Comparison of ENCODE assay signal across 8 mouse cellular contexts in the genomic region with DNA sequence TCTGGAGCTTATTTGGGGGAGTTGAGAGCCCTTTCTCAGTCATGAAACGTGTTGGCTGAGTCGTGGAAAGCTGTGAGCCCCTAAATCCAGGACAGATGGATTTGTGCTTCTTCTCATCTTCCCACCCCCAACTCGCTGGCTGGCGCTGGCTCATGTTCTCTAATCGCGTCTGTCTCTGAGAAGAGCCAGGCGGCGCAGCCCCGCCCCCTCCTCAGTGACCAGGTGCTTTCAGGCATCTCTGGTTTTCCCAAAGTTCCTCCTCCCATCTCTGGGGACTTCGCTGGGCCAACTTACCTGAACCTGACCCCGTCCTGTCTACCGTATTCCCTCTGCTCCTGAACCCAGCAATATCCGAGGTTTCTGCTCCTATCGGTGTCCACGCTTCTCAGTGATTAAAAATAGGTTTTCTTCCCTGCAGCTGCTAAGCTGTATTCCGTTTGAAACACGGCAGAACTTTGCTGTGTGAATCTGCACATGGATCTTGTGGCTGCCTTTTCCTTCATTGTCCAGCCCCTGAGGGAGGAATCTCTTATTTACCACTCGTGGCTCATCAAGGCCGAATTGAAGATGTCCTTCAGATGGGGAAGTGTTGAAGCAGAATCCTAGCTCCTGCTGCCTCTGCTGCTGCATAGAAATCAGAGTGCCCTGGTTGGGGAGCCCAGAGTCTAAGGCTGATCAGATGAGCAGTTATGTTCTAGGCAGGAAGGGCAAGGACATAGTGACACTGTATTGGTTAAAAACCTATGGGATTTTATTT. TPM values are rescaled to one million over a fixed set of nuclear protein-coding genes. Genes with fewer than 3 reads are reported as not detected.
A peak's percentile ranks its signal among the peaks of the same experiment; 100 is the strongest.
DNase-seq lines count a peak whose midpoint lies in the region; ATAC-seq and TF ChIP-seq lines count a peak whose summit lies in the region.
"Had no signal": no experiment of that assay in that cellular context is flagged by ENCODE, and none has a peak within 500 bp of the region (broad histone marks: within the 10 kb centered on the region; RNA-seq: fewer than 3 reads in every experiment).

No protein-coding gene starts in this region.

- DNase-seq in lung, adult 2 months = no peak
- peak; percentile 71 for DNase-seq in forebrain, embryonic 11.5 days (ENCODE audit: low spot score)
- DNase-seq in midbrain, embryonic 10.5 days (ENCODE audit: low spot score) = peak; percentile 49
- peak; percentile 56 for DNase-seq in yolk sac, embryonic 10.5 days (ENCODE audit: low spot score)
- DNase-seq in thymus, postnatal 25 days = no peak

- H3K9ac ChIP-seq in lung, embryonic 16.5 days (ENCODE audit: low read length) = peak overlapping the region; percentile 10; the same call in 1 of the 2 replicates
- H3K9ac ChIP-seq in forebrain, embryonic 11.5 days (ENCODE audit: low read length) = peak overlapping the region; percentile 66
- H3K9ac ChIP-seq in intestine, embryonic 15.5 days = no peak overlapping the region
- H3K9ac ChIP-seq: liver, embryonic 15.5 days had no signal

- H3K9me3 ChIP-seq in lung, embryonic 16.5 days (ENCODE audit: control insufficient read depth, low read length) = no peaks in the 10 kb centered on the region
- H3K9me3 ChIP-seq in forebrain, embryonic 11.5 days (ENCODE audit: control insufficient read depth, low read length) = no peaks in the 10 kb centered on the region
- no peaks in the 10 kb centered on the region for H3K9me3 ChIP-seq in intestine, embryonic 15.5 days
- no peaks in the 10 kb centered on the region for H3K9me3 ChIP-seq in midbrain, embryonic 10.5 days (replicated peaks)
- H3K9me3 ChIP-seq: liver, embryonic 15.5 days had no signal

- no peaks in the 10 kb centered on the region for H3K36me3 ChIP-seq in lung, embryonic 16.5 days (ENCODE audit: control insufficient read depth, insufficient read depth, low read length)
- no peaks in the 10 kb centered on the region for H3K36me3 ChIP-seq in forebrain, embryonic 11.5 days (ENCODE audit: control insufficient read depth, insufficient read depth, low read length)
- no peaks in the 10 kb centered on the region for H3K36me3 ChIP-seq in intestine, embryonic 15.5 days
- H3K36me3 ChIP-seq in midbrain, embryonic 10.5 days = no peaks in the 10 kb centered on the region
- H3K36me3 ChIP-seq: liver, embryonic 15.5 days had no signal

- TF ChIP-seq CTCF in lung, adult 2 months (IDR thresholded peaks at IDR 0.05; ENCODE audit: insufficient read depth, low read length) = no peak

- TF ChIP-seq POLR2A in lung, adult 2 months (IDR thresholded peaks at IDR 0.05; ENCODE audit: borderline replicate concordance, extremely low read depth, low read depth, low read length) = no peak

- 11% methylated on average over 19 of the region's 19 CpGs for whole genome bisulfite sequencing in lung, embryonic 16.5 days
- 34% methylated on average over 19 of the region's 19 CpGs for WGBS in lung, adult 2 months
- 12% methylated on average over 19 of the region's 19 CpGs for WGBS in forebrain, embryonic 11.5 days
- WGBS in intestine, embryonic 15.5 days = 8% methylated on average over 19 of the region's 19 CpGs
- WGBS in midbrain, embryonic 10.5 days = 15% methylated on average over 19 of the region's 19 CpGs

- no peak for ATAC-seq in lung, embryonic 16.5 days (ENCODE audit: low read depth)
- ATAC-seq in forebrain, embryonic 11.5 days (replicated peaks; ENCODE audit: low FRiP score) = no peak
- no peak for ATAC-seq in intestine, embryonic 15.5 days

- no peaks in the 10 kb centered on the region for H3K27me3 ChIP-seq in lung, embryonic 16.5 days (ENCODE audit: control insufficient read depth, insufficient read depth, low read depth, low read length)
- H3K27me3 ChIP-seq in forebrain, embryonic 11.5 days (ENCODE audit: control insufficient read depth, insufficient read depth, low read length) = no peaks in the 10 kb centered on the region
- no peaks in the 10 kb centered on the region for H3K27me3 ChIP-seq in intestine, embryonic 15.5 days (replicated peaks)
- H3K27me3 ChIP-seq in midbrain, embryonic 10.5 days (ENCODE audit: low read depth, poor library complexity, severe bottlenecking) = no peaks in the 10 kb centered on the region

- peaks cover 22% of the 10 kb centered on the region for H3K4me1 ChIP-seq in lung, embryonic 16.5 days (replicated peaks; ENCODE audit: control insufficient read depth, insufficient read depth, low read length)
- H3K4me1 ChIP-seq in lung, adult 2 months (ENCODE audit: control insufficient read depth, insufficient read depth, low read length) = no peaks in the 10 kb centered on the region
- peaks cover 30% of the 10 kb centered on the region for H3K4me1 ChIP-seq in forebrain, embryonic 11.5 days (replicated peaks; ENCODE audit: control insufficient read depth, insufficient read depth, low read length)
- H3K4me1 ChIP-seq in intestine, embryonic 15.5 days (replicated peaks) = peaks cover 6% of the 10 kb centered on the region; the same call in 1 of the 2 replicates
- H3K4me1 ChIP-seq in midbrain, embryonic 10.5 days = peaks cover 63% of the 10 kb centered on the region

- H3K27ac ChIP-seq in lung, embryonic 16.5 days (ENCODE audit: low read length) = no peak overlapping the region
- peak overlapping the region; percentile 100 for H3K27ac ChIP-seq in forebrain, embryonic 11.5 days (ENCODE audit: low read depth, low read length)
- peak overlapping the region; percentile 0; the same call in 1 of the 2 replicates for H3K27ac ChIP-seq in intestine, embryonic 15.5 days
- H3K27ac ChIP-seq in midbrain, embryonic 10.5 days (replicated peaks) = peak overlapping the region; percentile 97
- H3K27ac ChIP-seq: liver, embryonic 15.5 days had no signal

- 0 out of 2 replicates have a peak overlapping the region, but pooled peaks have one; percentile 1 for H3K4me3 ChIP-seq in lung, embryonic 16.5 days (ENCODE audit: low read length)
- H3K4me3 ChIP-seq in lung, adult 2 months (replicated peaks; ENCODE audit: extremely low read depth, low read depth, low read length) = no peak overlapping the region
- H3K4me3 ChIP-seq in forebrain, embryonic 11.5 days (ENCODE audit: low read depth, low read length) = no peak overlapping the region
- H3K4me3 ChIP-seq in intestine, embryonic 15.5 days (replicated peaks) = 0 out of 2 replicates have a peak overlapping the region, but pooled peaks have one; percentile 0
- H3K4me3 ChIP-seq in midbrain, embryonic 10.5 days = peak overlapping the region; percentile 51
- H3K4me3 ChIP-seq: liver, embryonic 15.5 days had no signal

- peak overlapping the region; percentile 35 for H3K4me2 ChIP-seq in lung, embryonic 16.5 days (ENCODE audit: low read depth, low read length)
- H3K4me2 ChIP-seq in forebrain, embryonic 11.5 days (ENCODE audit: low read depth, low read length, severe bottlenecking) = peak overlapping the region; percentile 63
- peak overlapping the region; percentile 47 for H3K4me2 ChIP-seq in intestine, embryonic 15.5 days (replicated peaks)
- H3K4me2 ChIP-seq: liver, embryonic 15.5 days had no signal

RNA-seq across cellular contexts. Expression of gene Psmg4, which starts 12.3 kb away (rescaled TPM):
- 64.5 and 67.3 TPM in 2 replicates for polyA plus RNA-seq in lung, embryonic 16.5 days (2015; fragmentation: Nextera tagmentation; extraction: Ambion mirVana)
- polyA plus RNA-seq in lung, adult 2 months (2012; rRNA removed) = 79.9 and 123 TPM in 2 replicates
- 114 and 123 TPM in 2 replicates for polyA plus RNA-seq in forebrain, embryonic 11.5 days (2014; fragmentation: Nextera tagmentation; extraction: Ambion mirVana)
- polyA plus RNA-seq in intestine, embryonic 15.5 days (2015; fragmentation: Nextera tagmentation; extraction: Ambion mirVana) = 71.3 and 88.2 TPM in 2 replicates
- 122 and 124 TPM in 2 replicates for polyA plus RNA-seq in midbrain, embryonic 10.5 days (2016; fragmentation: Nextera tagmentation; extraction: Ambion mirVana)

RNA-seq across cellular contexts. Expression of gene Tubb2b, which starts 20.2 kb away (rescaled TPM):
- polyA plus RNA-seq in lung, embryonic 16.5 days (2015; fragmentation: Nextera tagmentation; extraction: Ambion mirVana) = 18.9 and 19.4 TPM in 2 replicates
- polyA plus RNA-seq in lung, adult 2 months (2012; rRNA removed) = 13.6 and 21.6 TPM in 2 replicates
- 232 and 287 TPM in 2 replicates for polyA plus RNA-seq in forebrain, embryonic 11.5 days (2014; fragmentation: Nextera tagmentation; extraction: Ambion mirVana)
- polyA plus RNA-seq in intestine, embryonic 15.5 days (2015; fragmentation: Nextera tagmentation; extraction: Ambion mirVana) = 33.5 and 34.2 TPM in 2 replicates
- polyA plus RNA-seq in midbrain, embryonic 10.5 days (2016; fragmentation: Nextera tagmentation; extraction: Ambion mirVana) = 202 and 279 TPM in 2 replicates

Comparison
In these comparisons a context has a peak if more than half of its experiments do, and no peak if none do; other contexts are left out.
1. H3K4me3 ChIP-seq: peak in lung, embryonic 16.5 days (single experiment), intestine, embryonic 15.5 days (single experiment) and midbrain, embryonic 10.5 days (single experiment); none in lung, adult 2 months (single experiment) and forebrain, embryonic 11.5 days (single experiment).
2. DNase-seq: peak in forebrain, embryonic 11.5 days (single experiment), midbrain, embryonic 10.5 days (single experiment) and yolk sac, embryonic 10.5 days (single experiment); none in lung, adult 2 months (single experiment) and thymus, postnatal 25 days (single experiment).
3. Peak in every context shown above with its lines, with median percentiles within 50 percentile points of each other: H3K4me2 ChIP-seq.